Mouse (Mus musculus) common myeloid progenitor, adult 5-6 weeks (primary cell): ENCODE results near the gene Gm34302. TPM values are rescaled to one million over a fixed set of nuclear protein-coding genes. Genes with fewer than 3 reads are reported as not detected.
"Not testable (repeated sequence)": the region's sequence is repeated elsewhere in the genome, so short reads cannot be mapped to it uniquely, and the experiment has no call there.

Experiments used
- ATAC-seq: replicated peaks from 2 replicates; pipeline ENCODE4 v1.8.0; 2016; ENCODE audit warnings: low read depth, mild to moderate bottlenecking, moderate TSS enrichment, inconsistent platforms; ENCODE audit not compliant: poor library complexity, severe bottlenecking
- total RNA-seq: library from RNA; stranded (forward); fragments of 200-1000, 187-1606 nt; gene quantifications from 2 replicates; pipeline ENCODE4 v1.2.3, GENCODE M21; 2017

Gene Gm34302
- total RNA-seq = not detected in 2 replicates

DNA sequence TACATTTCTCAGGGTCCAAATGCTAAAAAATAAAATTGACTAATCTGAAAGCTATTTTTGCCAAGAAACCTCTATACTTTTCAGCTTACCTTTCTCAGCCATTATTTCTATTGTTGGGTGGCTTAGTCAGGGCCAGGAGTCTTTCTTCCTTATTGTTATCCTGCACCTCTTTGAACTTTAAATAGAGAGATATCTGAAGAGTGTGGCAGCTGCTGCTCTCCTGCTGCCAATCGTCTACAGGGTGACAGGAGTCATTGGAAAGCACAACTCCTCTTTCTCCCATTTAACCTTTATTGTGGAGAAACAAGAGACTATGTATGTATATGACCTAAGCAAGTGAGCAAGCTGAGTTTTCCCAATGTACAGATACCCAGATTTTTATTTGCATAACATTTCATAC, at the start of gene Gm34302:
Gene Gm34302, minus strand, starts transcription at position 154 of the 400 bp plus-strand sequence.
- ATAC-seq = no peak

DNA sequence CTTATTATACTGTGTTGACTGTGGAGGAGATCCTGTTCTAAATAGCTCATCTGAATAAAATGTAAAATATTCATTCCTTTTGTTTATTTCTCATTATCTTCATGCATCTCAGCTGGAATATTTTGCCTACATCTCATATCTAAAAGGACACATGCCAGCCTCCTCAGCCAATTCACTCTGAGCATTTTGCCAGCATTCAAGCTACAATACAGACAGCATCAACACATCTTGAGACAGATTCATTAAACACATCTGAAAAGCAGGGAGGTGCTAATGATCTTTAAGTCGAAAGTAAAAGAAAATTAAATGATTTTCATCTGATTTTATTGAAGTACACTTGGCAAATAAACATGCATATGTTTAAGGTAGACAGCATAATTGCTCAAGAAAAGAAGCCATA, 48.2 kb upstream of the Gm34302 start:
- no peak for ATAC-seq

DNA sequence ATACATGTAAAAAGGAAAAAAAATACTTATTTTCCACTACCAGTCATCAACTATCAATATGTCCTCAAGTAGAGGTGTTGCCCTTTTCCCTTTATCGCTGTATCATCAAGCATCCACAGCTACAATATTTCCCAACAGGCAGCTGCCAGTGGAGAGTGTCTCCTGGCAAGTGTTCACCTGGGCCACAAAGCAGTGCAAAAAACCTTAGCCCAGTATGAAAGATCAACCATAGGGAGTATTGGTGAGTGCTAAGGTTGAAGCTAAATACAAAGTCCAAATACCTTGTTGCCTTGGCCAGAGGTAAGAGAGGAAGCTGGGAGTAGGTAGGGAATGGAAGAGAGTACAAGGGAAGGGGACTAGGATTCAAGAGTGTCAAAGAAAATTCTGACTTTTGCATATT, 34.0 kb upstream of the Gm34302 start:
- no peak for ATAC-seq

DNA sequence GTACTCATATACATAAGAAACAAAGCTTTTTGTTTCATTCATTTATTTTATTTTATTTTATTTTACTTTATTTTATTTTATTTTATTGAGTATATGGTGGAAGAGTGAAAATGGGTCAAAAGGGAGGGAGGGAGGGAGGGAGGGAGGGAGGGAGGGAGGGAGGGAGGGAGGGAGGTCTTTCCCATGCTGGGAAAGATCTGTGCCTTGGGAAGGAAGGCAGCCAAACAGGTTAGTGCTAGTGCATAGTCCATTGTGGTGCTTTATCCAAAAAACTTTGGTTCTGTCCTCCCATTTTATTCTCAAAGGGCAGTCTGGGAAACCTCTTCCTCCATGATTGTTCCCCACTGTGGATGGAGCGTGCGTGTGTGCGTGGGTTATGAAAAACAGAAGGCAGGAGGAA, 32.6 kb upstream of the Gm34302 start:
- not testable (repeated sequence) for ATAC-seq

DNA sequence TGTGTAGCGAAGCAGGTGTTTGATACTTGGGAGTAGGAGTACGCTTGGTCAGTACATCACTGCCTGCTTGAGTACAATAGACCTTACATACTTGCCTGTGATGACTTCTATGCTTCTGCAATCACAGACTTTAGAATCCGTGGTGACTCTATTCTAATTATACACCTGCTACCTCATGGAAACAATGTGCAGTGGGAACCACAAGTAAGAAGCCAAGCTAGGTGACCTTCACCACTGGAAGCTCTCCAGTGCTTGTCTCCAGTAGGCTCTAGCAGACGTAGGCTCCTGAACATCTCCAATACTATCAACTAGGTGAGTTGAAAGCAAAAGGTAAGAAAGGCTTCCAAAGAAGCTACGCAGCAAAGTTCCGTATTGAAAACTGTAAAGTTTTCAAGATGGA, 27.6 kb upstream of the Gm34302 start:
- ATAC-seq = no peak

DNA sequence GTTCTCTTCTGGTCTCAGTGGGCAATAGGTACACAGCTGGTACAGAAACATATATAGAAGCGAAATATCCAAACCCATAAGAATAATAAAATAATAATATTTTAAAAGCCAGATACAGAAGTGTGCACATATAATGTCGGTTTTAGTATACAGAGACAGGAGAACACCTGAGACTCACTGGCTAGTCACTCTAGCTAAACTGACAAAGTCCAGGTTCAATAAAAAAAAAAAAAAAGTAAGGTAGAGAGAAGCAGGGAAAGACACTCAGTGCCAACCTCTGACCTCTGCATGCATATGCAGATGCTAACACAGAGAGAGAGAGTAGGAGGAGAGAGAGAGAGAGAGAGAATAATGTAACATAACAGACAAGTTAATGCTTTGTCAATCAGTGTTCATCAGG, 25.8 kb upstream of the Gm34302 start:
- ATAC-seq = no peak

DNA sequence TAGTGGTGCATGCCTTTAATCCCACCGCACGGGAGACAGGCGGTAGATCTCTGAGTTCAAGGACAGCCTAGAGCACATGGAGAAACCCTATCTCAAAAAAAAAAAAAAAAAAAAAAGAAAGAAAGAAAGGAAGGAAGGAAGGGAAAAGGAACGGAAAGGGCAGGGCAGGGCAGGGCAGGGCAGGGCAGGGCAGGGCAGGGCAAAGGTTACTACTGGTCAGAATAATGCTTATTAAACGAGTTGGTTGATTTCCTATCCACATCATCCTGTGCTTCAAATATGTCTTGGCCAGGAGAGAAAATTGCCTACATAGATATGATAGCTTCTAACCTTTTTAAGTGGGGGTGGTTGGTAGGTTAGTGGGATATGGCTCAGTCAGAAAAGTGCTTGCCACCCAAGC, 25.2 kb upstream of the Gm34302 start:
- ATAC-seq = no peak

DNA sequence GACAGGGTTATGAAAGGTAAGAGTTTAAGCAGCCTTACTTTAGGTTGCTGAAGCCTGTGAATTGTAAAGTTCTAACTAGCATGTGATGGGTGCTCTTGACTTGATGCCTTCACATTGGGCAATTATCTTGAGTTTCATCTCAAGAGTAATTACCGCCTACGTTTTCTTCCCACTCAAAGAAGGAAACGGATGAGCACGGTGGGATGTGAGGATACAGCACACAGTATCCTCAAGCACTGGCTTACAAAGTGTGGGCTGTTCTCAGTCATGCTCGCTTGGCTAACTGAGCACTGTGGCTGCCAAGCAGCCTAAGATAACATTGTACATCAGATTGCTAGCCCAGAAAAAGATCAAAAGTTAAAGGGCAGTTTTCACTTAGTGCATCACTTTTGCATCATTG, 20.8 kb upstream of the Gm34302 start:
- no peak for ATAC-seq

DNA sequence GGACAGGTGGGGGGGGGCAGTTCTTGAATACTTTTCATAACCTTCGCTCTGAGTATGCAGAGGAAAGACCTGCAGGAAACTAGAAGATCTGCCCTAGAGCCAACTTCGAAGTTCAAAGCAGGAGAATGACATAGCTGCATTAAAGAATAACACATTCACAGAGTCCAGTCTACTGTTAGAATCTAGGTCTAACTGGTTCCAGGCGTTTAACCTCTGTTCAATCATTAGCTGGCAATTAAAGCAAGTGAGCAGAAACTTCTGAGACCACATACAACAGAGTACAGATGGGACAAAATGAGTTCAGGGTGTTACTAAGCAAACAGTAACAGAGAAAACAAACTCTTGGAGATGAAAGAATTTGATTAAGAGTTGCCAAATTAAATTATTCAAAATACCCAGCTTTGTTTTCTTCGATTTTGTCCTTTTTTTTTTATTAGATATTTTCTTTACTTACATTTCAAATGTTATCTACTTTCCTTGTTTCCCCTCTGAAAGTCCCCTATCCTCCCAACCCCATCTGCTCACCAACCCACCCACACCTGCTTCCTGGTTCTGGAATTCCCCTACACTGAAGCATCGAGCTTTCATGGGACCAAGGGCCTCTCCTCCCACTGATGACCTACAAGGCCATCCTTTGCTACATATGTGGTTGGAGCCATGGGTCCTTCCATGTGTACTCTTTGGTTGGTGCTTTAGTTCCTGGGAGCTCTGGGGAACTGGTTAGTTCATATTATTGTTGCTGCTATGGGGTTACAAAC, 11.1 kb upstream of the Gm34302 start:
- no peak for ATAC-seq

DNA sequence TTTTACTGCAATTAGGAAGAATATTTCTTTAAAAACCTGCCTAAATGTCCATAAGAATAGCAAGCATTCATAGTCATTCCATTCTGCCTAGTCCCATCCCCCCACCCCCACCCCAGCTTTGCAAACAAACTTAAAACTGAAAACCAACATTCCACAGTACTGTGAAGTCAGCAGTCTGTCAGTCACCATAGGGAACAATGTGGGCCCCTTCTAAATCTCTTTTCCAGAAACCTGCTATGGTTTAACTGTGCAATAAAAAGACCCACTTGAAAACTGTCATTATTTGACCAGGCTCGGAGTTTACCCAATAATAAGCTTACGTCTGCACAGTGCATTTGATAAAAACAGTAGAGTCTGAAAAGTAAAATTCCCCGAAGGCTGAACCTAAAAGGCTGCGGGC, 9.9 kb upstream of the Gm34302 start:
- no peak for ATAC-seq

DNA sequence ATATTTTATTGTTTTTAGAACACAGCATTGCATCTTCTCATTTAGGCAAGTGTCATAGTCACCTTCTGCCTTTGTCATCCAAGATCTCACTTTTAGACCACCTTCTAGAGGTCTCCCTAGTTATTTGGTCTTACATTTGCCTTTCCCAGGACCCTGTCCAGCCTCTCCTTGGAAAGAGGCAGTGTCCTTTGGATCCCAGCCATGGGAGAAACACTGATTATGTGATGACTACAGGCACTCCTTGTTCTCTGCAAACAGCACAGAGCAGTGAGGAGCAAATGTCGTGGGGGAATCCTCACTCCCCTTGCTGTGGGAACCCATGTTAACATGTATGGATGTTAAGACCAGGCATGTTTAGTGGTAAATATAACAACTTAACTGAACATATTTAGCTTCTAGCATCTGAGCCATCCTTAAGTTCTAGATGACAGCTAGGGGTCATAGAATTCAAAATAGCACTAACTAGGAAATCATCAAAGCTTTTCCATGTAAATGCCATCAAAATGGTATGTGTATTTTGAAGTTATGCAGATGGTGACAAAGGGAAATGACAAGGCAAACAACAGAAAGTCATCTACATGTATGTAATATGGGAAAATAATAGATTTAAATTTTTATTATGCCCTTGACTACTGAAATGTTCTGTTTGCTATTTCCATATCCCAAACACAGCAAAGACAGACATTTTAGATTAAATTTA, 43.1 kb downstream of the Gm34302 start:
- ATAC-seq = no peak

DNA sequence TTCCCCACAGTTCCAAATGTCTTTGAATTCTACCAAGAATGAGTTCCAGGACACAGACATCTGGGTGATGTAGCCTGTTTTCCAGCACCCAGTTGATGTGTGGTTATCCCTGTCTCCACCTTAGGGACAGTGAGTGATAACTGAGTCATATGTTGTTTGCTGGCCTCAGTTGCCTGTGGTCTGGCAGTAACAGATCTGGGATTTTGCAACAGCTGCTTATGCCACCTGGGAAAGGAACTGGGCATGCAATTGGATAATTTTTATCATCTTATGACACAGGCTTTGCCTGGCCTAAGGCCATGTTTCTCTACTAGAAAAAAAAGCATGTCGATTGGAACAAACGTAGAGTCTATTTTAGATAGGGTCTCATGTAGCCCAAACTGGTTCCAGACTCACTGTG, 43.9 kb downstream of the Gm34302 start:
- ATAC-seq = no peak

DNA sequence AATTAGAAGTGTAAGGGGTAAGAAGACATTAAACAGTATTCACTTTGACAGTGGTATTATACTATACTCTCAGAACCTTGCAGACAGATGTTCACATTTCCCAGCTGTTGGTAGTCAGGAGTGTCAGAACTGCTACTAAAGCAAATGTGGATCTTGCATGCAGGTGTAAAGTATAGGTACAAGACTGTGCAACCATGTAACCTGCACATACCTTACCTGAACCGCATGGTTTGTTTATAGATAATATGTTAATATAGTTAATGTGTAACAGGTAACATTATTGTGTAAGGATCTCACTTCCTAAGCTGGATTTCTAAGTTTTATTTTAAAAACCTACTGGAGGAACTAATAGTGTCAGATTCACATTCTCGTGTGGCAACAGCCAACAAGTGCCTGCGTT, 44.8 kb downstream of the Gm34302 start:
- no peak for ATAC-seq

Other genes starting within 250 kb of the Gm34302 start
- 0.09 TPM in 1 of 2 replicates, not detected in the other for gene Mme, start 242.3 kb downstream of the Gm34302 start, total RNA-seq